Mouse (Mus musculus): Measurements from ENCODE around the gene Ankrd33b.

- TF ChIP-seq CTCF (IDR thresholded peaks at IDR 0.05; ENCODE audit: borderline replicate concordance, control insufficient read depth, extremely low read depth, insufficient read depth, low read length, poor library complexity) (no peak), POLR2A (IDR thresholded peaks at IDR 0.05; ENCODE audit: control insufficient read depth, extremely low read depth, insufficient read depth, low read length, poor library complexity) (no peak)
Measured at GRCm38 (mm10) chr15:31342496-31342901, 25.0 kb downstream of the Ankrd33b start.
